Mouse (Mus musculus) MEL (cell line): ENCODE data around the gene Gtdc1. TPM values are rescaled to one million over a fixed set of nuclear protein-coding genes. Genes with fewer than 3 reads are reported as not detected.

Experiments
- DNase-seq: peaks from one replicate; pipeline ENCODE4 v3.0.0; 2011; ENCODE audit warnings: low read depth, low spot score
- H3K27ac ChIP-seq: 2 replicates; pipeline ENCODE4 v1.5.1; 2012; ENCODE audit warnings: low read depth, mild to moderate bottlenecking, control low read depth, low read length, moderate library complexity; ENCODE audit not compliant: control insufficient read depth
- H3K27me3 ChIP-seq, 2 experiments: fragments of 150-350 bp in 1 of 2; sonication (generic) in 1 of 2; 2 replicates each; pipeline ENCODE4 v1.6.1; 2012; ENCODE audit warnings: low read length in 2 of 2, mild to moderate bottlenecking in 2 of 2, improper control_type of control experiment in 1 of 2, moderate library complexity in 1 of 2; ENCODE audit not compliant: insufficient read depth in 2 of 2, control insufficient read depth in 1 of 2
- H3K36me3 ChIP-seq, 2 experiments: 2 replicates each; pipeline ENCODE4 v1.6.1; 2012 to 2014; ENCODE audit warnings: low read length in 2 of 2, improper control_type of control experiment in 1 of 2, inconsistent platforms in 1 of 2, mild to moderate bottlenecking in 1 of 2; ENCODE audit not compliant: insufficient read depth in 2 of 2, control insufficient read depth in 1 of 2
- H3K4me1 ChIP-seq, 2 experiments: fragments of 150-350 bp in 1 of 2; sonication (generic) in 1 of 2; 2 replicates each; pipeline ENCODE4 v1.6.1; 2012; ENCODE audit warnings: low read length in 2 of 2, improper control_type of control experiment in 1 of 2, mild to moderate bottlenecking in 1 of 2; ENCODE audit not compliant: insufficient read depth in 2 of 2, control insufficient read depth in 1 of 2
- H3K4me3 ChIP-seq, 2 experiments: fragments of 150-350 bp in 1 of 2; sonication (generic) in 1 of 2; 2 replicates each; pipeline ENCODE4 v1.5.1; 2012; ENCODE audit warnings: low read depth in 2 of 2, low read length in 2 of 2, mild to moderate bottlenecking in 2 of 2, moderate library complexity in 2 of 2, control low read depth in 1 of 2, improper control_type of control experiment in 1 of 2; ENCODE audit not compliant: control insufficient read depth in 1 of 2, insufficient read depth in 1 of 2
- H3K79me2 ChIP-seq: 2 replicates; pipeline ENCODE4 v1.6.1; 2012; ENCODE audit warnings: mild to moderate bottlenecking, low read length, moderate library complexity; ENCODE audit not compliant: control insufficient read depth, poor library complexity, insufficient read depth
- H3K9ac ChIP-seq: 2 replicates; pipeline ENCODE4 v1.6.1; 2012; ENCODE audit warnings: low read depth, mild to moderate bottlenecking, control low read depth, low read length, moderate library complexity; ENCODE audit not compliant: control insufficient read depth, poor library complexity, severe bottlenecking
- H3K9me3 ChIP-seq: fragments of 150-350 bp; sonication (generic); replicated peaks from 2 replicates; pipeline ENCODE4 v1.6.1; 2012; ENCODE audit warnings: mild to moderate bottlenecking, low read length, improper control_type of control experiment, moderate library complexity; ENCODE audit not compliant: insufficient read depth
- E2F4 ChIP-seq: IDR thresholded peaks from 2 replicates; pipeline ENCODE4 v1.6.1; 2011; ENCODE audit warnings: low read depth, low read length, improper control_type of control experiment, borderline replicate concordance
- EP300 ChIP-seq, 2 experiments: IDR thresholded peaks; 2 replicates each; pipeline ENCODE4 v1.6.1; 2011; ENCODE audit warnings: improper control_type of control experiment in 2 of 2, low read length in 2 of 2, low read depth in 1 of 2, mild to moderate bottlenecking in 1 of 2
- ETS1 ChIP-seq: IDR thresholded peaks from 2 replicates; pipeline ENCODE4 v1.6.1; 2012; ENCODE audit warnings: low read depth, mild to moderate bottlenecking, inconsistent platforms, low read length, improper control_type of control experiment, moderate library complexity
- GATA1 ChIP-seq: IDR thresholded peaks from 2 replicates; pipeline ENCODE4 v1.6.1; 2011; ENCODE audit warnings: low read depth, low read length, improper control_type of control experiment
- MAZ ChIP-seq: IDR thresholded peaks from 2 replicates; pipeline ENCODE4 v1.6.1; 2012; ENCODE audit warnings: low read depth, mild to moderate bottlenecking, inconsistent platforms, low read length, improper control_type of control experiment
- MEF2A ChIP-seq: IDR thresholded peaks from 2 replicates; pipeline ENCODE4 v1.6.1; 2014; ENCODE audit warnings: low read depth, mild to moderate bottlenecking, inconsistent platforms, low read length, improper control_type of control experiment; ENCODE audit not compliant: poor library complexity, insufficient replicate concordance, severe bottlenecking; ENCODE audit errors: extremely low read depth
- MYC ChIP-seq: IDR thresholded peaks from 2 replicates; pipeline ENCODE4 v1.6.1; 2011; ENCODE audit warnings: low read depth, mild to moderate bottlenecking, low read length, improper control_type of control experiment, moderate library complexity
- RAD21 ChIP-seq: IDR thresholded peaks from 2 replicates; pipeline ENCODE4 v1.6.1; 2011; ENCODE audit warnings: mild to moderate bottlenecking, low read depth, low read length, improper control_type of control experiment
- TBP ChIP-seq: IDR thresholded peaks from 2 replicates; pipeline ENCODE4 v1.8.0; 2011; ENCODE audit warnings: low read depth, low read length, improper control_type of control experiment
- ZMIZ1 ChIP-seq: IDR thresholded peaks from 2 replicates; pipeline ENCODE4 v1.6.1; 2012; ENCODE audit warnings: low read depth, mild to moderate bottlenecking, inconsistent platforms, low read length, improper control_type of control experiment, moderate library complexity
- polyA plus RNA-seq, 2 experiments: library from polyadenylated mRNA; stranded (reverse) in 1 of 2; unstranded in 1 of 2; fragments of >175 nt in 1 of 2; fragments of >200 nt in 1 of 2; gene quantifications; 2 replicates each; pipeline versions ENCODE4 v1.2.1 to v1.2.4; 2012; ENCODE audit warnings: low replicate concordance in 2 of 2, low read depth in 1 of 2; ENCODE audit not compliant: insufficient read length in 2 of 2, insufficient read depth in 1 of 2, missing spikeins in 1 of 2
- total RNA-seq: library from RNA; depleted of rRNA; stranded (reverse); fragments of 300-350 nt; gene quantifications from 2 replicates; pipeline ENCODE4 v1.2.3, GENCODE M21; 2012

Gtdc1 gene
- total and polyA plus RNA-seq, 3 experiments, result 7.2 to 14.3 TPM; not detected in 1

- peak; percentile 52 to 61; a peak in 3 of 4 replicates for TF ChIP-seq EP300 (IDR thresholded peaks at IDR 0.05; ENCODE audit: low read depth in 1 of 2, low read length in 2 of 2)
- TF ChIP-seq ETS1, result no peak
- peak; percentile 63 for TF ChIP-seq GATA1
- peak; percentile 66; the same call in 1 of the 2 replicates for TF ChIP-seq MEF2A
- no peak for TF ChIP-seq ZMIZ1
- no peak overlapping the region for H3K4me3 ChIP-seq
- H3K9ac ChIP-seq, result no peak overlapping the region
- peaks cover 0 to 8% of the 10 kb centered on the region in 2 experiments; a peak in 2 of 4 replicates for H3K36me3 ChIP-seq
- H3K4me1 ChIP-seq, result peaks cover 0 to 9% of the 10 kb centered on the region in 2 experiments; a peak in 2 of 4 replicates
- no peaks in the 10 kb centered on the region for H3K9me3 ChIP-seq
- H3K27me3 ChIP-seq, result no peaks in the 10 kb centered on the region
- no peak overlapping the region for H3K27ac ChIP-seq
- H3K79me2 ChIP-seq, result no peaks in the 10 kb centered on the region
- DNase-seq, result peak; percentile 11
Measured at GRCm38 (mm10) chr2:44801361-44801760, 126.1 kb downstream of the Gtdc1 start.

DNA sequence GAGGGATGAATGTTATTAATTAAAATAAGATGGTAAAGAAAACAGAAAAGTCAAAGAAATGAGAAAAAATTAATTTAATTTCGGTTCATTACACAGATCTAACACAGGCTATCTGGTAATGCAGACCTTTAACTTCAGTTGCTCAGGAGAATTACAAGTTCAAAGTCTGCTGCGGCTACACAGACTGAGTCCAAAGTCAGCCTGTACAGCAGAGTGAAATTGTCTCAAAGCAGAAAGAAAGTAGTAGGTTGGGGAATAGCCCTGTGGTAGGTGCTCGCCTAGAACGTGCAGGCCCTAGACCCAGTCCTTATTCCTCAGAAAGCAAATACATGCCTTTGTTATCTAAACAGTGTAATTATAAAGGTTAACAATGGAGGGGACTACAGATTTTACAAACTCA lies 135.6 kb downstream of the Gtdc1 start:
- Histone ChIP-seq H3K27ac (no peak overlapping the region), H3K4me1 (peaks cover 0 to 3% of the 10 kb centered on the region in 2 experiments; a peak in 2 of 4 replicates), H3K9me3 (no peaks in the 10 kb centered on the region), H3K79me2 (no peaks in the 10 kb centered on the region), H3K27me3 (no peaks in the 10 kb centered on the region), H3K4me3 (no peak overlapping the region), H3K36me3 (peaks cover 0 to 4% of the 10 kb centered on the region in 2 experiments; a peak in 1 of 4 replicates), H3K9ac (no peak overlapping the region)
- no peak for TF ChIP-seq MAZ
- TF ChIP-seq TBP, result no peak
- no peak for DNase-seq

GRCm38 (mm10) chr2:44791134-44791533 lies 136.3 kb downstream of the Gtdc1 start:
- peaks cover 0 to 3% of the 10 kb centered on the region in 2 experiments; a peak in 2 of 4 replicates for H3K4me1 ChIP-seq
- H3K79me2 ChIP-seq, result no peaks in the 10 kb centered on the region
- no peak overlapping the region for H3K9ac ChIP-seq
- no peak for DNase-seq
- H3K9me3 ChIP-seq, result no peaks in the 10 kb centered on the region
- no peaks in the 10 kb centered on the region for H3K27me3 ChIP-seq
- H3K36me3 ChIP-seq, result peaks cover 0 to 4% of the 10 kb centered on the region in 2 experiments; a peak in 1 of 4 replicates
- no peak overlapping the region for H3K4me3 ChIP-seq
- TF ChIP-seq RAD21 (no peak), EP300 (IDR thresholded peaks at IDR 0.05; ENCODE audit: low read depth in 1 of 2, low read length in 2 of 2) (no peak), MYC (no peak), E2F4 (no peak)
- H3K27ac ChIP-seq, result no peak overlapping the region
